Mouse (Mus musculus): ENCODE measurements around the gene Slc45a3. TPM values are rescaled to one million over a fixed set of nuclear protein-coding genes. Genes with fewer than 3 reads are reported as not detected.

Slc45a3 gene
- 2.7 and 3.0 TPM in 2 replicates for polyA plus RNA-seq (2015; fragmentation: Nextera tagmentation; extraction: Ambion mirVana)

DNA sequence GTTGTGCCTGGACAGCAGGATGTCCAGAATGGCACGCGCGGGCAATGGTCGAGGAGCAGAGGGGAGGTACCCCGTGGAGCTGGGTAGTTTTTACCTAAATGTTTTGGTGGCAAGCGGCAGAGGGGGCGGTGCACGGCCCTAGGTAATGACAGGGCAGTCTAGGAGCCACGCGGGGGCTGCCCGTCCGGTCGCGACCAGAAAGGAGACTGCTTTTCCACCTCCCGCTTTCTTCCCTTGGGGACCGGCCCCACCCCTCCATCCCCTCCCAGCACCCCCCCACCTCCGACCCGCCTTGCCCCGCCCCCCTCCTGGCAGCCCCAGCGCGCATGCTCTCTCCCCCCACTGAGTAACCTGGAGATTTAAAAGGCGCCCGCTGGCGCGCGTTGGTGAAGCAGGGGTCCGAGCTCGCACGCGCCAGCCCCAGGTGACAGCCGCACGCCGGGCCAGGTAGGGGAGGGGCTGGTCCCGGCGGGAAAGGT is at the start of gene Slc45a3:
TSS of gene Slc45a3 (plus strand) at position 362 of the 479 bp plus-strand sequence.
- peak; percentile 27 for DNase-seq (ENCODE audit: low spot score)

DNA sequence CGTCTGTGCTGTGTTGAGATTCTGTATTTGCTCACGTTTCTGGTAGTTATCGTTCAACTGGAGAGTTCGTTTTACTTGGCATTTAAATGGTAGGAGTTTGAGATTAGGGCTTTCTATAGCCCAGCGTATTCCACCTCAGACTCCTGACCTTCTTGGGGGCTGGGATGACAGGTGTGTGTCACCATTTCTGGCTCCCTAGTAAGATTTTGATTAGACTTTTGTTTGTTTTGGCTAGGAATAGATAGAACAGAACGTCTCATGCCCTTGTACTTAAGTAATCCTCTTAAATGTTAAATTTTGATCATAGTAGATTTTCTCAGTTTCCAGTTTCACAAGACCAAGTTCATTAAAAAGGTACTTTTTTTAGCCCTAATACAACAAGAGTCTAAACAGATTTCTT is 45.1 kb upstream of the Slc45a3 start:
- no peak for DNase-seq (ENCODE audit: low spot score)

DNA sequence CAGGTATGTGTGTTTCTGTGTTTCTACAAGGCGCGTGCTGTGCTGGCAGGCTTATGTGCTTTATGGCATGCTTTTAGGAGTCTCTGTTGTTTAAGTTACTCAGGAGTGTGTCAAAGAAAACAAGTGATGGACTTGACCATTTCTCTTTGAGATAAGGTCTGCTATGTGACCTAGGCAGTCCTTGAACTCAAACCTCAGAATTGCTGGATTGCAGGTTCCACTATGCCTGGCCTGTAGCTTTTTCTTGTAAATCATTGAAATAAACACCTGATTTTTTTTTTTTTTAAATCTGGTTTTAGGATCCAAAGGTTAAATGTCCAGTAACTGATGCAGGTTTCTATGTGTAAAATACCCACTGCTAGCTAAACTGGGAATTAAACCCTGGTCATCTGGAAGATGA is 43.7 kb upstream of the Slc45a3 start:
- DNase-seq (ENCODE audit: low spot score): no peak

DNA sequence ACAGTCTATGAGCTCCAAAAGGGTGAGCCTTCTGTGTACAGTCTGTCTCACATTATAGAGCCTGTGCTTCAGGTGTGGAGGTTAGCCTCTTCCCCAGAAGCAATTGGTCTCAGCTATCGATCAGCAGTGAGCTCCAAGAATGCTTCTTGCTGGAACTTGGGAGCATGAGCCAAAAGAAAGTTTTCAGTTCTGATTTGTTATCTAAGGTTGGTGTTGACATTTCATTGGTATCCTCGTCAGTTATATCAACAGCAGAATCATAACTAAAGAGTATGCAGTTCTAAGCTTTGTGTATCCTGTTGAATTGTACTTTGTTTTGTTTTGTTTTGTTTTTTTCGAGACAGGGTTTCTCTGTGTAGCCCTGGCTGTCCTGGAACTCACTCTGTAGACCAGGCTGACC is 40.7 kb upstream of the Slc45a3 start:
- no peak for DNase-seq (ENCODE audit: low spot score)

DNA sequence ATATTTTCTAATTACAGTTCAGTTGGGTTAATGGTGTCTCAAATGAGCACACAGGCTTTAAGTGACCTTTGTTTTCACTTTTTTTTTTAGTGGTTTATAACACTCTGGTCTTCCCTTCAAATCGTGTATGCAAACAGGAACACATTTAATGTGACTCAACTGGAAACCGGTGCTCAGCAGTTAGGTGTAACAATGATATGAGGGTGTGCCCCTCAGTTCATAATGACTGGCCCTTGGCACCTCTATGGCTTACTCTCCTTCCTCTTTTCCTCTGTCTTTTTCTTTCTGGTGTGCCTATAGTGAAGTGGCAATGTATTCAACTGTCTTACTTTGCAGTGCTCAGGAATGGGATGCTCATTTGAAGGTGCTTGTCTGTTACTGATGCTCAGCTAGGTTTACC is 29.3 kb upstream of the Slc45a3 start:
- no peak for DNase-seq (ENCODE audit: low spot score)

DNA sequence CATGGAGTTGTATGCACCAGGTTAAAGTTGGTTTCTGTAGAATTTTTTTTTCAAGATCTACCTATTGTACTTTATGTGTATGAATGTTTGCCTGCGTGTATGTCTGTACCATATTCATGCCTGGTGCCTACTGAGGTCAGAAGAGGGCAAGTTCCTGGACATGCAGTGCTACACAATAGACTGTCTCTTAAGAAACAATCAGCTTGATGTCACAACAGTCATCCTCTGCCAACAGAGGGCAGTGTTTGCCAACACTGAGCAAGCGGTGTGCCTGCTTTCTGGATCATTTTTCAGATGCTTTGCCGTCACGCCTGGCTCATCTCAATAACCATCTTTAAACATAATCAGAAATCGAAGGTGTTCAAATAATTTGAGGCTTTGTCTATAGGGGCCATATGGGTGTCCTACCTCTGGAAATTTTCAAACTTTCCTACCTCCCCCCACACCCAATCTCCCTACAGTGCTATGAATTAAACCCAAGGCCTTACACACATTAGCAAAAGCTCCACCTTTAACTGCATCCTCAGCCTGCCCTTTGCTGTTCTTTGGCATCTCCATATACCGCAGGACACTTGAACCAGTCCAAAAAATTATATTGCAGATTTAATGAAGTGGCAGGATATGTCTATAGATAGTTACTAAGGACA is 25.0 kb upstream of the Slc45a3 start:
- peak; percentile 69 for DNase-seq (ENCODE audit: low spot score)

DNA sequence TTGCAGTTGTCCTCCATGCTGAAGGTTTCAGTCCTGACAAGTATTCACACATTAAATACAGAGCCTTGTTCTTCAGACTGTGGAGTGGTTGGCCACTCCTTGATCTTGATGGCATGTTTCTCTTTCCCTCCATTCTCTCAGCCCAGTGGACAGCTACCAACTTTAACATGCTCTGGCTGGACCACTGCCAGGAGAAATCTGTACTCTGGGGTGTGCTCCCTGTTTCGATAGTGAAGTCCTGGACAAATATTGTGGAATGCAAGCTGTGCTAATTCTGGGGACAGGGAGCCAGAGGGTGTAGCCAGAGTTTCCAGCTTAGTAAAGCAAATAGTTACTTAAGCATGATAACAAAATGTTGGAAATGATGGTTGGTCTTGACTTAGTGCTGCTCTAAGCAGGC is 24.0 kb upstream of the Slc45a3 start:
- no peak for DNase-seq (ENCODE audit: low spot score)

DNA sequence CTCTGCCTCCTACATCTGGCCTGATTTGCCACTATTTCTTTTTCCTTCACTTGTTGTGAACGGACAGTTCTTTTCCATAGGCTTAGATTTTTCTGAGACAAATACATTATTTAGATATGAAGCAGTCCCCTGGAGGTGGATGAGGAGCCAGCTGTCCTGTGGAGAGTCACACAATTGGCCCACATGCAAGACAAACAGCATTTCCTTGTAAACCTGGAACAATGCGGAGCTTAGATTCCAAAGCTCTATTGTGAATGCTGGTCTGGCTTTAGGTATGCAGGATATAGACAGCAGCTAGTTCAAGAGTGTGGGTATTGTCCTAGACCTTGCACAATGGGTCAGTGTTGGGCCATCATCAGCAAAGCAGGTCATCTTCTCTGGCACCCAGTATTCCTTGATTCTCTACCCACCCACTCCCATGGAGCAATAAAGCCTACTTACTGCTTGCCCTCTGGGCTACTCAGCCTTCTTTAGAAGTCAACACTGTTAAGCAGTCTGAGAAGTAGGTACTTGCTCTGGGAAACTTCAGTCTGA is 22.0 kb upstream of the Slc45a3 start:
- no peak for DNase-seq (ENCODE audit: low spot score)

DNA sequence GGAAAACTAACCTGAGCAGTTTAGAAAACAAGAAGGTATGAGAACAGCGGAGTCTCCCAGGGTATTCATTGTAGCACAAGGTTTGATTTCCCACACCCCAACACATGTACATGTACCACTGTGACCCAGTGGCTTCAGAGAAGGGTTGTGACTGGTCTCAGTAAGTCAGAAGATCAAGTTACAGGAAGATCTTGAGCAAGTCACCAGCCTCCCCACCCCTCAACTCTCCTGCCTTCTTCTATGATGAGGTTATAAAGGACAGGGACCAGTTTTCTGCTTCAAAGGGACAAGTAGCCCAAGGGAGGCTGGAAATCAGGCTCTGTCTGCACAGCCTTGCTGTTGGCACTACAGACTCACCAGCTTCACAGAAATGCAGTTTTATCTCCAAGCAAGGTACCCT is 21.3 kb upstream of the Slc45a3 start:
- no peak for DNase-seq (ENCODE audit: low spot score)

DNA sequence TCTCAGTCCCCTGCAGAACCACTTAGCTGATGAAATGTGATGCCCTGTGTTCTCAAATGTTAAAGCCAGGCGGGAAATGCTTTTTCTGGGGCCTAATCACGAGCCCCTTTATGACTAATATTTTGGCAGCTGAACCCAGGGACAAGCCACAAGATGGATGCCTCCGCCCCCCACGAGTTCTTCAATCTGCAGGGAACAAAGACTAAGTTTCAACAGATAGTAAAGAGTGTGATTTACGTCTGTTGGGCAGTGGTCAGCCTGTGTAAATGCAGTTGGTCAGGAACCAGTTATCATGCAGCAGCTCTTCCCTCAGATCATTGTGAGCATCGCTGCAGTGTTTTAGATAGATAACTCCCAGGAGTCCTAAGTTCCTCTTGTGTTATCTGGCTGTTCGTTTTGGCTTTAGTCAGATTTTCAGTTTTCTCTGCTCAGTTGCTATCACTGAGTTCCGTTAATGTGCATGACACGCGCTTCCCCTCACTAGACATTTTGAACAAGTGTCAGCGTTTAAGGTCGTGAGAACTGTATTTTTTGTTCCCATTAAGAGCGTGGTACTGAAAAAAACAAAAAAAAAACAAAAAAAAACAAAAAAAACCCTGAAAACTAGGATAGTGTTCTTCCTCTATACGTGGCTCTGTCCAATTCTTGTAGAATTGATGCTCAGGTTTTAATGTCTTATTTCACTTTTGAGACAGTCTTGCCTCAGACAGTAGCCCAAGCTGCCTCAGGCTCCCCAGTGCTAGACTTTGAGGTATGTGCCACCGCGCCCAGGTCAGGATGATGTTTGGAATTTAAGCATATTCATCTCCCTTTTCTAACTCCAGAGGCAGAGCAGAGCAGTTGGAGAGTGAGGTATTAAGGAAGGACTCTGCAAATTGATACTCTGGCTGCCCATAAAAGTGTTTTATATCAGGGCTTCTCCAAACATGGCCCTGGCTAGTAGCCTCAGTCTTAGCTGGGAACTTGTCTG is 19.9 kb upstream of the Slc45a3 start:
- no peak for DNase-seq (ENCODE audit: low spot score)

DNA sequence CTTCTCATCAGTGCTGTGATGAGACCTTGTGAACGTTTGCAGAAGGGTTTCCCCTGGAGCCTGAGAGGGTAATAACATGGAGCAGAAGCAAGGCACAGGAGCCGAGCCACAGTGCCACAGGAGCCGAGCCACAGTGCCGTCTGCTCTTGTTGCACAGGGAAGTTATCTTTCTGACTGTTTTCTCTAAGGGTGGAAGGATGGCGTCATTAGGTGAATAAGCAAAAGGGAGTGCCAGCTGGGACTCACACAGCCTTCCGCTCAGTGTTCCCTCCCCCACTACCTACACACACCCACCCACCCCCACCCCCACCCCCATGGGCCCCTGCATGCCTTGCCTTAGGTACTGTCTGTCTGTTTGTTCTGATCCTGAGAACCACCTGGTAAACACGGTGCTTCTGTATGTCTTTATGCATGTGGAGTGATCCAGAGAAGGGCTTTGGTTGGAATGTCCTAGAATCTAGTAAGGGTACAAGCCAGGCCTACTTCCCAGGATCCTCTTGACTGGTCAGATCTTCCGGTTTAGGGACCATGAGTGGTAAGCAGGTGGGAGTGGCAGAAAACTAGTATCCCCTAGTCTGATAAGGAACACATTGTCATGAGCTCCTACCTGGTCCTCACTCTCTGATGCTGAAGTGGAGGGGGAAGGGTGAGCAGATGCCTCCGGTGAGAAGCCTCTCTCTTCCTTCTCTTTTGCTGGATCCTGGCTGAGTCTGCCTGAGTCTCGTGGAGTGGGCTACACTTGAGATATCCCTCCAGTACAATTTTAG is 16.9 kb upstream of the Slc45a3 start:
- no peak for DNase-seq (ENCODE audit: low spot score)

DNA sequence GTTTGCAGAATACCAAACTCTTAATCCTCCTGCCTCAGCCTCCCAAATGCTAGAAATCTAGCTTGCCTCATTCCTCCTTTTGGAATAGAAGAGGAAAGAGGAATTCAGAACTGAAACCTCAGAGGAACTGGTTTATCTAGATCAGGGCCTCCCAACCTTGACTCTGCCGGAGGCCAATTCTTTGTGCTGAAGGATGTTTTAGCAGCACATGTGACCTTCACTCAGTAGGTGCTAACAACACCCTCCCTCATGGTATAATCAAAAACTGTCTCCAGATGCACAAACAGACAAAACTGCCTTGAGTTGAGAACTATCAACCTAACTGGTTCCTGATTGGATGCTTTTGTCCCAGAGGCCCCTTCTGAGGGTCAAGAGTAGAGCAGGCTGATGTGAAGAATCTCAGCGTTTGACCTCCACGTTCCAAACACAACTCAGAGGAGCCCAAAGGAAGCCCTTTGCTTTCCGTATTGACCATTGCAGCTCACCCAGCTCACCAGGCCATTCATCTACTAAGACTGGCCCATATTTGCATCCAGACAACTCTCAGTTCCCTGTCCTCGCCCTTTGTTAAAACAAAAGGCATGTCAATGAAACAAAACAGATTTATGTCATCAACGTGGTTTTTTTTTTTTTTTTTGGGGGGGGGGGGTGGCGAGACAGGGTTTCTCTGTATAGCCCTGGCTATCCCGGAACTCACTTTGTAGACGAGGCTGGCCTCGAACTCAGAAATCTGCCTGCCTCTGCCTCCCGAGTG is 16.1 kb upstream of the Slc45a3 start:
- no peak for DNase-seq (ENCODE audit: low spot score)

DNA sequence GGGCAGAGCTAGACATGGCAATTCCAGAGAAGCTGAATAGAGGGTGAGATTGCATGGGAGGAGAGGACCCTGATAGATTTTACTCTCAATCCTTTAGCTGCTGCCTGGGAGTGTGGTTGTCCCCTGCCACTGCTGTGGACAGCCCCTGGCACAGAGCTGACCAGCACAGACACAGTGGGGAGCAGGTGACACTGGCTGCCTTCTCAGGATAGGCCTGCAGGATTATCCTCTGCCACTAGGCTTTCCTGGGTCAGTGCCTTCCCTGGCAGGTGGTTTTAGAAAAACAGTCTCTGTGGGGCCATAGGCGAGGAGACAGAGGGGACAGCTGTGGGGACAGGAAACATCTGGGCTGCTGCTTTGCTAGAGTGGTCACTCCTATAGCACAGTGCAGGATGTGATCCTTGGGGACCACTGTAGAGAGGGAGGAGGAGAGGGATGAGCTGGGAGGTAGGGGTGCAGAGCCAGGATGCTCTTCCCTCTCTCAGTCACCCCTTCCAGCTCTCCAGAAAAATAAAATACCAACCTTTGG is 14.7 kb upstream of the Slc45a3 start:
- no peak for DNase-seq (ENCODE audit: low spot score)

DNA sequence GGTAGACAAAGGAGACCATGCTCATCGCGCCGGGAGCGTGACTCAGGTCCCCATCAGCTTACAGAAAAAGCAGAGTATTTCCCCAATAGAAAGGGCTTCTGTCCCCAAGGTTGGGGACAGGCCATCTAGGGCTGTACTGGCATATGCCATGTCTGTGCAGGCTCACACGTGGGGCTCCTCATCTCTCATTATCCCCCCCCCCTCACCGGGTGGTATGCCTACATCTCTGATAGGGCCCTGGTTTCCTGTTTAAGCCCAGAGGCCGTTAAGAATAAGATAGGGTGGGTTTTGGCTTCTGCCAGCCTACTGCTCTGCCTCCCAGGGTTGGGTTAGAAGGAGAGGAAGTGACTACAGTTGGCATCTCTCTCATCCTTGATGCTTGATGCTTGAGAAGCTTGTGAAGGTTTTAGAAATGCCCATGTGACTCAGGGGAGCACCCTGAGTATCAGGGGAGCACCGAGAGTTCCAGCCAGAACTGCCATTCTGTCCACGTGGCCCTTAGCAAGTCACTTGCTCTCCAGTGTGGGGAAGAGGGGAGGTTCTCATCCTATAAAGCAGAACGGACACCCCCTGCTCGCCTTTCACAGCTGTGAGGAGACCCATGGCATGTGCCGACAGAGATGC is 8.4 kb upstream of the Slc45a3 start:
- DNase-seq (ENCODE audit: low spot score): peak; percentile 63

DNA sequence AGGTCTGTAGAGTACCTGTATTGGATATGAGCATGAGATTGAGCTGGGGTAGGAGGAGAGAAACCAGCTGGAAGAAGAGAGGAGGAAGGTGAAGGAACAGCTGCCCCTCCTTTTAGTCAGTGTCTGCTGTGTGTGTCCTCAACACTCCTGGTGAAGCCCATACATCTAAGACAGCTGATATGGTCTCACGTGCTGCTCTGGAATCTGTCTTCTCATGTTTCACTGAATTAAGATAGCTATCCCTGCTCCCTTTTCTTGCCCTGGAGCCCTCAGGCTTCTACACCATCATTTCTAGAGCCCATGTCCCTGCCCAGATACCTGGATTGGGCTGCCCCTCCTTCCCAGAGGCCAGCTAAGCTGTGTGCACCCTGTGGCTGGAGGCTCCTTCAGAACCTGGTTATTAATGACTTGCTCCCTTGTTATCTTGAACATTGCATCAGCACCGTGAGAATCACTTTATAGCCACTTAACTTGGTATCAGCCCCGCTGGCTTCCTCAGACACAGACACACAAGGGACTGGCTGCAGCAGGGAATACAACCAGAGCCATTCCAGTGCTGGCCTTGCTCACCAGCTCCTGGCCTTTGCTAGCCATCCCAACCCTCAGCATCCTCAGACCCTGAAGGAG is 7.5 kb upstream of the Slc45a3 start:
- DNase-seq (ENCODE audit: low spot score): no peak

DNA sequence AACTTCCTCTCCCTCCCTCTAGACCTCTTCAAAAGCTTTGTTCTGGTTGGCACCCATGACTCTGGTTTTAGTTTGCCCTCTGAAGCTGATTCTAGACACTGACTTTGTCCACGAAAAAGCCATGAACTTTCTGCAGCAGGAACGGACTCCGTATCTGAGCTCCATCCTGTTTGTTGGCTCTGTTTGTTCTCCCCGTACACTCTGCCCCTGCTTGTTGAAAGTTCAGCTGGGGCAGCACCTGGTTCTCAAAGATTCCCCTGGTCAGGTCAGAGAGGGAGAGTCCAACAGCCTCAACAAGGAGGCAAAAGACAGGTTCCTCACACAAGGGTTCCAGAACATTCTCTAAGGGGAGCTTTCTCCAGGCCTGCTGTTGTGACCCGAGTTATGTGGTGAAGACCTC is 5.4 kb upstream of the Slc45a3 start:
- no peak for DNase-seq (ENCODE audit: low spot score)

DNA sequence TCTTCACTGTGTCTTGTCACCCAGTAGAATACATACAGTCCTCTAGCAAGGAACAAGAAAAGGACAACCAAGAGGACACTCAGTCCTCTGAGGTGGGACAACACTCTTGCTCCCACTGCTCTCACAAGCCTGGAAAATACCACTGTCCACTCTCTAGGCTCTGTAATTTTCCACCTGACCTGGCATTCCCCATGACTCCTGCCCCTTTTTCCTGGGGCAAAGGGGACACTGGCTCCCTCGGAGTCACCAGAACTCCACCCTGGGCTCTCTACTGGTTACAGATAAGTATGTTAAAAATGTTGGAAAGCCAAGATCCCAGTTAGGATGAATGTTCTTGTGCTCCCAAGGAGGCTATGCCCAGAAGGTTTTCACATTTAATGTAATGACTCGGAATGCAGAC is 1.8 kb upstream of the Slc45a3 start:
- DNase-seq (ENCODE audit: low spot score): no peak

DNA sequence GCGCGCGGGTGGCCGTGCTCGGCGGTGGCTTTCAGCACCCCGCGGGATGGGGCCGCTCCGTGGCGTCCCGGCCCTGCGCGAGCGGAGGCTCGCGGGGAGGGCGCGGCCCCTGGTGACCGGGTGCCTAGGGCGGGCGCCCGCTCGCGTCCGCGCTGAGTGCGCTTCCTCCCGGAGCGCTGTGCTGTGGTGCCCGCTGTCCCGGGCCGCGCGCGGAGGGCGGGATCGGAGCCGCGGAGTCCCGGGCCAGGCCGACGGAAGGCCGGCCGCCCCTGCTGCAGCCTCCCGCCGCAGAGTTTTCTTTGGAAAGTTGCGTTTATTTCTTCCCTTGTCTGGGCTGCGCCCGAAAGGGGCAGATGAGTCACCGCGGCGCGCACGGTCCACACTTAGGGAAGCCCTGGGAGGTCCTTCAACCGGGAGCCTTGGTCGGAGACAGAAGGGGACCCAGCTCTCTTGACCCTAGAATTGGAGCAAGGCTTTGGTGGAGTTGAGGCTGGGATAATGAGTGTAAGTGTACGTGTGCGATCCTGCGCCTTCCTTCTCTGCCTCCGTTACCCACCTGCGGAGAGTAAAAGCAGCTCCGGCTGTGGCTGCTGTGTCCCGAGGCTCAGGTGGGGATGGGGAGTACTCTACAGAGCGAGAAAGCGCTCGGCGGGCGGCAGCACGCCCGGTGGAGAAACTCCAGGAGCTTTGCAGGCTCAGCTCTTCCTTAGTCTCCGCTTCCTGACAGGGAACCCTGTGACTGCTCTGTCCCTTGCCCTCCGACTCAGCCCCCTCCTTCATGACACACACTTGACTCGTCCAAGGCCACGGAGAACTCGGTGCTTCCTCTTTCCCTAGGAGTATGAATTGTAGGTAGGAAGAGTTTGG is 551 bp downstream of the Slc45a3 start:
- DNase-seq (ENCODE audit: low spot score): peak; percentile 32

DNA sequence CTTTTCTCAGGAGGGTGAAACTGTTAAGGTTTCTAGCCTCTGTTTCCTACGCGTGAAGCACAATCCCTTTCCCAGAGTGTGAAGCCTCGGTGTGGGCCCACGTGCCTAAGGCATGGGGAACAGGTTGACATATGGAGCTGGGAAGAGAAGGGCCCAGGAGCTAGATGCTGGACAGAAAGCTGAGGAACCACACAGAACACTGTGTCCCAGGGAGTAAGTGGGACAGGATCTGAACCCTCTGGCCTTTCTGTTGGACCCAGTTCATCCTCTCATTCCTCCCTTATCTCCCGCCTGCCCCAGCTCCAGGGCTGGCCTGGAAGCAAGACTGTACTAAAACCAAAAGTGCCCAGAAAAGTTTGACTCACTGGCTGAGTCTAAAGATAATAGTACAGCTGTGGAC is 1.3 kb downstream of the Slc45a3 start:
- no peak for DNase-seq (ENCODE audit: low spot score)
